Mouse (Mus musculus) C2C12 (cell line): ENCODE results near the gene Gm10271. TPM values are rescaled to one million over a fixed set of nuclear protein-coding genes. Genes with fewer than 3 reads are reported as not detected.

Experiments used
- H3K27me3 ChIP-seq: one replicate; pipeline ENCODE4 v1.6.1; 2011; ENCODE audit not compliant: control insufficient read depth, insufficient read depth, insufficient read length
- H3K36me3 ChIP-seq: one replicate; pipeline ENCODE4 v1.6.1; 2011; ENCODE audit not compliant: control insufficient read depth, insufficient read depth
- H3K4me3 ChIP-seq: one replicate; pipeline ENCODE4 v1.5.1; 2011; ENCODE audit warnings: mild to moderate bottlenecking, control low read depth; ENCODE audit not compliant: poor library complexity, insufficient read depth, severe bottlenecking
- H3K79me2 ChIP-seq: one replicate; pipeline ENCODE4 v1.6.1; 2011; ENCODE audit not compliant: control insufficient read depth, insufficient read depth
- H3K79me3 ChIP-seq: one replicate; pipeline ENCODE4 v1.6.1; 2011; ENCODE audit warnings: low read depth, control low read depth
- H3ac ChIP-seq: one replicate; pipeline ENCODE3; 2011; ENCODE audit warnings: low read depth; ENCODE audit not compliant: control insufficient read depth, insufficient read length
- CEBPB ChIP-seq: IDR thresholded peaks from one replicate; pipeline ENCODE4 v1.6.1; 2011; ENCODE audit warnings: low read depth, mild to moderate bottlenecking, control low read depth, moderate library complexity
- CTCF ChIP-seq: IDR thresholded peaks from one replicate; pipeline ENCODE4 v1.5.1; 2011; ENCODE audit not compliant: control insufficient read depth, insufficient read depth, insufficient read length
- FOSL1 ChIP-seq: IDR thresholded peaks from one replicate; pipeline ENCODE4 v1.8.0; 2011; ENCODE audit warnings: mild to moderate bottlenecking, low read length; ENCODE audit not compliant: poor library complexity, insufficient read depth, severe bottlenecking
- MAX ChIP-seq: IDR thresholded peaks from one replicate; pipeline ENCODE4 v1.6.1; 2011; ENCODE audit warnings: mild to moderate bottlenecking, control low read depth
- MYOD1 ChIP-seq: IDR thresholded peaks from one replicate; pipeline ENCODE4 v1.6.1; 2011; ENCODE audit warnings: low read depth; ENCODE audit not compliant: control insufficient read depth, insufficient read length
- MYOG ChIP-seq: IDR thresholded peaks from one replicate; pipeline ENCODE4 v1.6.1; 2011; ENCODE audit not compliant: control insufficient read depth, insufficient read length; ENCODE audit errors: extremely low read depth
- USF1 ChIP-seq: IDR thresholded peaks from one replicate; pipeline ENCODE4 v1.6.1; 2011; ENCODE audit warnings: low read depth, mild to moderate bottlenecking, control low read depth, moderate library complexity
- polyA plus RNA-seq: library from polyadenylated mRNA; unstranded; fragments of >200 nt; fragmentation: generic; extraction: Trizol; gene quantifications from one replicate; pipeline ENCODE4 v1.2.1, GENCODE M21; 2012; ENCODE audit warnings: missing spikeins

Gene Gm10271
- polyA plus RNA-seq, 1 experiment: not detected

DNA sequence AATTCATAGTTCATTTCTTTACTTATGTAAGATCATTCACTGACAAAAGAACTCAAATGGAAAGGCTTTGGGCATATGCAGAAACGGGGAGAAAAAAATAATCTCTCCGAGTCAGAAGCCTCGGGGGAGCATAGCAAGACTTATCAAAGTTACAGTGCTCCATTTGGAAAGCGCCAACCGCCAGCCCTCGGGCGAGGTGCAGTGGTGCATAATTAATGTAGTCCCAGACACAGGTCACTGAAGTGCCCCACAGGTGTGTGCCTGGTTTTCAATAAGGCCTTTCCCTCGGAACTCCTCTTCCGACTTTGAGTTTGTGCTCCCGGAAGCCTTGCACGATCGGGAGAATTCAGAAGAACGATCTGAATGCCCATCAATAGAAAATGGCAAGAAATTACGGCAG is 10.3 kb downstream of the Gm10271 start:
- no peak overlapping the region for H3ac ChIP-seq
- H3K27me3 ChIP-seq: no peaks in the 10 kb centered on the region
- H3K36me3 ChIP-seq: no peaks in the 10 kb centered on the region
- H3K79me3 ChIP-seq: no peaks in the 10 kb centered on the region
- TF ChIP-seq MYOG: no peak
- TF ChIP-seq CEBPB: no peak
- no peak for TF ChIP-seq FOSL1
- no peak for TF ChIP-seq MYOD1
- no peak for TF ChIP-seq MAX
- TF ChIP-seq USF1: no peak
- TF ChIP-seq CTCF: no peak
- H3K79me2 ChIP-seq: no peaks in the 10 kb centered on the region
- no peak overlapping the region for H3K4me3 ChIP-seq

DNA sequence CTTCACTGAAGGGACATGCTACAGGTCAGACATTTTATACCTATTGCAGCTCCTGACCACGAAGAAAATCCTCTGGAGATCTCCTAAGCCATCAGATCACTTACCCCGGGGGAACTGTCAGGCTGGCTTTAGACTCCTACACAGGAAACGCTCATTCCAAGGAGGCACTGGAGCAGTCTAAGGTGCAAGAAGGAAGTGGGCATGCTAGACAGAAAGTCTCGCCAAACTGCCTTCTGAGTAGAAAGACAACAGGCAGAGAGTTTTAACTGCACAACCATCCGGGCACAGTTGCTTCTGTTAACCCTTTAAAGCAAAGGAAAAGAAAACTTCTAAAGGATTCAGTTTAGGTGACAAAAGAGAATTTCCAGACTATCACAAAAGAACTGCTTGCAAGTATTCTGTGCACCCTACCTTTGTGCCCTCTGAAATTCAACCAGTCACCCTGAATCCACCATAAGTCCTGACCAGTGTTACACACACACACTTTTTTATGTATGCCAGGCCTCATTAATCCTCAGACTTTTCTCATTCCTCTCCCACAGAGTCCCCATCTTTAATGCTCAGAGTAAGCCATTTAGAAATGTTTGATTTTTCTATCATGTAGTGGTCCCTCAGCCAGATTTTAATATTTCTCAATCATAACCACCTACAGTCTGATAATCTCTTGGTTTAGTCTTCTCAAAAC is 14.4 kb downstream of the Gm10271 start:
- Histone ChIP-seq H3K4me3 (no peak overlapping the region), H3K27me3 (no peaks in the 10 kb centered on the region), H3K79me3 (no peaks in the 10 kb centered on the region), H3ac (no peak overlapping the region), H3K79me2 (no peaks in the 10 kb centered on the region), H3K36me3 (no peaks in the 10 kb centered on the region)
- no peak for TF ChIP-seq MAX
- no peak for TF ChIP-seq FOSL1
- no peak for TF ChIP-seq MYOG
- TF ChIP-seq MYOD1: no peak
- TF ChIP-seq USF1: no peak
- no peak for TF ChIP-seq CTCF
- TF ChIP-seq CEBPB: no peak

DNA sequence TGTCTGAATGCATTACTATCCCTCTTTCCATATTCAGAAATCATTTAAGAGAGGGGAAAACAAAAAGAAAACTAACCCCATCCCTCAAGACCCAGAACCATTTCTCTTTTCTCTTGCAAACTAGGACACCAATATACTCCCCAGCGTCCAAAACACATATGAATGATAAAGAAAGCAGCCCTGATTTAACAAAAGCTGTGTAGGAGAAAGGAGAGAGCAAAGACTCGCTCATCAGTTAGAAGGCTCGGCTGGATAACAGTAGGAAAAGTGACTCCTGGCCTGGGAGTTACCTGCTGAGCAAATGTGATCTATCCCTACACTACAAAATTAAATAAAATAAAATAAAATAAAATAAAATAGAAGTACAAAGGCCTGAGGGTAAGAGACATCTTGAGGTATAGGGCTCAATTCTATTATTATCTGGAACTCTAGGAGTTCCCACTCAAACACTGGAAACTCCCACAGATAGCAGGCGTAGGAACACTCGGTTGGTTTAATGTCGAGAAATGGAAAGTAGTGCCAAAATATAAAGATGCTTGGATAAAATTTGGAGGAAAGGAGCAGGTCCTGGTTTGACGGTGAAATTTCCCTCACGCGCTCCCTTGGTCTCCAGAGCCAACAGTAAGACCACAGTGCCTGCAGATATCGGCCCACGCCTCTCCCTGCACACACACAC is 15.8 kb downstream of the Gm10271 start:
- Histone ChIP-seq H3K36me3 (no peaks in the 10 kb centered on the region), H3K79me2 (no peaks in the 10 kb centered on the region), H3K4me3 (no peak overlapping the region), H3ac (no peak overlapping the region), H3K27me3 (no peaks in the 10 kb centered on the region), H3K79me3 (no peaks in the 10 kb centered on the region)
- TF ChIP-seq USF1 (no peak), MAX (no peak), MYOD1 (no peak), MYOG (no peak), CEBPB (no peak), FOSL1 (no peak), CTCF (no peak)

DNA sequence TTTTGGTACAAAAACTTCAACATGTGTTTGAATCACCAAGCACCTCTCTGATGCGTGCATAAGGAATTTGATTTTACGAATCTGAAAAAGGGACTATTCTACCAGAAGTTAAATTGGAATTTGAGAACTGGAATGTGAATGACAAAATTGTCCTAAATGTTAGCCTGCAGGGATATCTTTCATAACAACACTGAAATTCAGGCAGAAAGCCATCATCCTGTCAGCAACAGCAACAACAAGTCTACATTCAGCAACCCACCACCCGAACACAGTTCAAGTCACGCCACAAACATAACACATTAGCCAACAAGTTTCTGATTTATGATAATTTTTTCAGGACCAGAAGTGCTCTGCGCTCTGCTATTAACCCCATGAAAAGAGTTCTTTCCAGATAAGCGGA is 17.2 kb downstream of the Gm10271 start:
- Histone ChIP-seq H3K4me3 (no peak overlapping the region), H3K36me3 (no peaks in the 10 kb centered on the region), H3K27me3 (no peaks in the 10 kb centered on the region), H3K79me2 (no peaks in the 10 kb centered on the region), H3ac (no peak overlapping the region), H3K79me3 (no peaks in the 10 kb centered on the region)
- TF ChIP-seq FOSL1 (no peak), CEBPB (no peak), MAX (no peak), MYOG (no peak)

DNA sequence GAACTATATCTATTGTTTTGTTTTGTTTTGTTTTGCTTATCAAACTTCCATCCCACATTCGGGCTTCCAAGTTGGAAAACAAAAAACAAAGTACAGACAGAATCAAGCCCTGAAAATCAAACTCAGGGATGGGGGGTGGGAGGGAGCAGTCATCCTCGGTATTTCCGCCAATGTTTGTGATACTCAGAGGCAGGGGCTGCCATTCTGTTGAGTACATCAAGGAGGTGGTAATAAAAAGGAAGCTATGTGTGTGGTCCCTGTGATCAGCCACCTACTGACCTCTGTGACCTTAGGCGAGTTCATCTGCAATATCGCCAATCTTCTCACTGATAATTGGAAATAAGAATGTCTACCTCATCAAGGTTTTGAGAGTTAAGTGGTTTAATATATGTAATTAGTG is 21.5 kb downstream of the Gm10271 start:
- TF ChIP-seq CTCF (no peak), MYOD1 (no peak)
- Histone ChIP-seq H3K4me3 (peak overlapping the region; percentile 60), H3K79me2 (peaks cover 40% of the 10 kb centered on the region), H3ac (no peak overlapping the region), H3K36me3 (no peaks in the 10 kb centered on the region), H3K79me3 (peaks cover 12% of the 10 kb centered on the region), H3K27me3 (no peaks in the 10 kb centered on the region)
